ENCODE assay signal across 19 mouse cellular contexts in genomic region chr12:16584964-16585363, GRCm38 (mm10). TPM values are rescaled to one million over a fixed set of nuclear protein-coding genes. Genes with fewer than 3 reads are reported as not detected.
DNase-seq lines count a peak whose midpoint lies in the region; ATAC-seq lines count a peak whose summit lies in the region.
"Had no signal": no experiment of that assay in that cellular context is flagged by ENCODE, and none has a peak within 500 bp of the region (broad histone marks: within the 10 kb centered on the region; RNA-seq: fewer than 3 reads in every experiment).

No protein-coding gene starts in this region.

- peaks cover 62% of the 10 kb centered on the region for H3K4me1 ChIP-seq in heart, embryonic 12.5 days (replicated peaks)
- H3K4me1 ChIP-seq in liver, embryonic 15.5 days (replicated peaks), result peaks cover 99% of the 10 kb centered on the region
- H3K4me1 ChIP-seq in liver, embryonic 12.5 days, result peaks cover 99% of the 10 kb centered on the region
- H3K4me1 ChIP-seq in brown adipose tissue, adult 24 weeks (ENCODE audit: control insufficient read depth, insufficient read depth, insufficient read length, low read length), result peaks cover 6% of the 10 kb centered on the region
- H3K4me1 ChIP-seq in intestine, embryonic 16.5 days (ENCODE audit: control insufficient read depth, insufficient read depth, low read length), result peaks cover 42% of the 10 kb centered on the region

- H3K9ac ChIP-seq in heart, embryonic 12.5 days, result no peak overlapping the region
- no peak overlapping the region for H3K9ac ChIP-seq in liver, embryonic 15.5 days
- no peak overlapping the region for H3K9ac ChIP-seq in liver, embryonic 12.5 days
- H3K9ac ChIP-seq in intestine, embryonic 16.5 days (ENCODE audit: low read depth, low read length), result no peak overlapping the region
- H3K9ac ChIP-seq: embryonic facial prominence, embryonic 15.5 days; forebrain, embryonic 15.5 days; heart, embryonic 15.5 days; hindbrain, embryonic 15.5 days had no signal

- no peaks in the 10 kb centered on the region for H3K27me3 ChIP-seq in heart, embryonic 12.5 days (replicated peaks)
- H3K27me3 ChIP-seq in liver, embryonic 15.5 days, result no peaks in the 10 kb centered on the region
- H3K27me3 ChIP-seq in liver, embryonic 12.5 days (replicated peaks), result no peaks in the 10 kb centered on the region
- H3K27me3 ChIP-seq in intestine, embryonic 16.5 days (replicated peaks; ENCODE audit: control insufficient read depth, insufficient read depth, low read length), result no peaks in the 10 kb centered on the region
- H3K27me3 ChIP-seq: embryonic facial prominence, embryonic 15.5 days; forebrain, embryonic 15.5 days; heart, embryonic 15.5 days; hindbrain, embryonic 15.5 days had no signal

- H3K4me2 ChIP-seq in heart, embryonic 12.5 days, result no peak overlapping the region
- 0 out of 2 replicates have a peak overlapping the region, but pooled peaks have one; percentile 29 for H3K4me2 ChIP-seq in liver, embryonic 15.5 days
- no peak overlapping the region for H3K4me2 ChIP-seq in liver, embryonic 12.5 days
- no peak overlapping the region for H3K4me2 ChIP-seq in intestine, embryonic 16.5 days (ENCODE audit: low read depth, low read length)
- H3K4me2 ChIP-seq: embryonic facial prominence, embryonic 15.5 days; forebrain, embryonic 15.5 days; heart, embryonic 15.5 days; hindbrain, embryonic 15.5 days had no signal

- DNase-seq in heart, adult 11 months, result peak; percentile 94
- peak; percentile 42 for DNase-seq in MN1 (ENCODE audit: low spot score)
- DNase-seq: adrenal gland, postnatal 10 days; cerebellum, adult 18-20 months; cerebellum, postnatal 10 days; embryo, embryonic 11 days; gastrocnemius, postnatal 10 days; kidney, adult 11 months had no signal

- H3K36me3 ChIP-seq in heart, embryonic 12.5 days, result 0 out of 2 replicates have a peak, but pooled peaks cover 3% of the 10 kb centered on the region
- H3K36me3 ChIP-seq in liver, embryonic 15.5 days (replicated peaks), result peaks cover 7% of the 10 kb centered on the region; the same call in 1 of the 2 replicates
- peaks cover 7% of the 10 kb centered on the region for H3K36me3 ChIP-seq in liver, embryonic 12.5 days
- peaks cover 5% of the 10 kb centered on the region; the same call in 1 of the 2 replicates for H3K36me3 ChIP-seq in intestine, embryonic 16.5 days (ENCODE audit: control insufficient read depth, insufficient read depth, low read length)
- H3K36me3 ChIP-seq: embryonic facial prominence, embryonic 15.5 days; forebrain, embryonic 15.5 days; heart, embryonic 15.5 days had no signal

- H3K27ac ChIP-seq in heart, embryonic 12.5 days (ENCODE audit: poor library complexity, severe bottlenecking), result no peak overlapping the region
- H3K27ac ChIP-seq in liver, embryonic 15.5 days (replicated peaks), result no peak overlapping the region
- no peak overlapping the region for H3K27ac ChIP-seq in liver, embryonic 12.5 days
- peak overlapping the region; percentile 63 for H3K27ac ChIP-seq in brown adipose tissue, adult 24 weeks (replicated peaks; ENCODE audit: low read depth, low read length)
- H3K27ac ChIP-seq in intestine, embryonic 16.5 days (ENCODE audit: low read length), result no peak overlapping the region
- H3K27ac ChIP-seq: embryonic facial prominence, embryonic 15.5 days; forebrain, embryonic 15.5 days; hindbrain, embryonic 15.5 days had no signal

- 52% methylated on average over 3 of the region's 3 CpGs for WGBS in heart, embryonic 12.5 days
- 52% methylated on average over 3 of the region's 3 CpGs for WGBS in liver, embryonic 15.5 days (ENCODE audit: insufficient replicate concordance)
- 77% methylated on average over 3 of the region's 3 CpGs for WGBS in liver, embryonic 12.5 days (ENCODE audit: insufficient replicate concordance)
- 81% methylated on average over 3 of the region's 3 CpGs for WGBS in intestine, embryonic 16.5 days

- H3K9me3 ChIP-seq in heart, embryonic 12.5 days (replicated peaks), result no peaks in the 10 kb centered on the region
- no peaks in the 10 kb centered on the region for H3K9me3 ChIP-seq in liver, embryonic 15.5 days (replicated peaks)
- H3K9me3 ChIP-seq in liver, embryonic 12.5 days (replicated peaks), result no peaks in the 10 kb centered on the region
- no peaks in the 10 kb centered on the region for H3K9me3 ChIP-seq in intestine, embryonic 16.5 days (ENCODE audit: control insufficient read depth, low read length)
- H3K9me3 ChIP-seq: embryonic facial prominence, embryonic 15.5 days; forebrain, embryonic 15.5 days; heart, embryonic 10.5 days; heart, embryonic 15.5 days; hindbrain, embryonic 15.5 days had no signal

- H3K4me3 ChIP-seq in heart, embryonic 12.5 days, result no peak overlapping the region
- no peak overlapping the region for H3K4me3 ChIP-seq in liver, embryonic 15.5 days (replicated peaks)
- H3K4me3 ChIP-seq in liver, embryonic 12.5 days, result no peak overlapping the region
- H3K4me3 ChIP-seq in brown adipose tissue, adult 24 weeks (ENCODE audit: insufficient read depth, low read depth, low read length), result peak overlapping the region; percentile 99
- no peak overlapping the region for H3K4me3 ChIP-seq in intestine, embryonic 16.5 days (ENCODE audit: low read length)
- H3K4me3 ChIP-seq: embryonic facial prominence, embryonic 15.5 days; erythroblast, embryonic 14.5 days; forebrain, embryonic 15.5 days; heart, embryonic 10.5 days; heart, embryonic 15.5 days; hindbrain, embryonic 15.5 days had no signal

- no peak for ATAC-seq in heart, embryonic 12.5 days (ENCODE audit: insufficient number of reproducible peaks, low FRiP score)
- ATAC-seq in liver, embryonic 15.5 days (ENCODE audit: insufficient read depth), result no peak
- ATAC-seq in liver, embryonic 12.5 days, result no peak
- no peak for ATAC-seq in intestine, embryonic 16.5 days
- ATAC-seq: forebrain, embryonic 15.5 days had no signal

RNA-seq across cellular contexts. Expression of gene Lpin1, which starts 25.8 kb away (rescaled TPM):
- 6.5 and 6.9 TPM in 2 replicates for polyA plus RNA-seq in heart, embryonic 12.5 days (2016; fragmentation: Nextera tagmentation; extraction: Ambion mirVana)
- polyA plus RNA-seq in liver, embryonic 15.5 days (2015; fragmentation: Nextera tagmentation; extraction: Ambion mirVana), result 7.9 and 9.4 TPM in 2 replicates
- 6.8 and 6.9 TPM in 2 replicates for polyA plus RNA-seq in liver, embryonic 12.5 days (2016; fragmentation: Nextera tagmentation; extraction: Ambion mirVana)
- 258 and 314 TPM in 2 replicates for polyA plus RNA-seq in brown adipose tissue, adult 24 weeks (2012; ENCODE audit: insufficient read depth, insufficient read length, missing spikeins)
- polyA plus RNA-seq in intestine, embryonic 16.5 days (2015; fragmentation: Nextera tagmentation; extraction: Ambion mirVana), result 8.5 and 9.6 TPM in 2 replicates

Comparison
In these comparisons a context has a peak if more than half of its experiments do, and no peak if none do; other contexts are left out.
1. RNA of gene Lpin1, which starts 25.8 kb away (polyA plus RNA-seq): 258 to 314 TPM in brown adipose tissue, adult 24 weeks; 8.5 to 9.6 TPM in intestine, embryonic 16.5 days, 7.9 to 9.4 TPM in liver, embryonic 15.5 days, 6.8 to 6.9 TPM in liver, embryonic 12.5 days and 6.5 to 6.9 TPM in heart, embryonic 12.5 days; every median in the first group is over 10 times any median in the second.